Mouse (Mus musculus) forebrain, embryonic 14.5 days (tissue): ENCODE measurements around the gene Atad5. TPM values are rescaled to one million over a fixed set of nuclear protein-coding genes. Genes with fewer than 3 reads are reported as not detected.
A peak's percentile ranks its signal among the peaks of the same experiment; 100 is the strongest.
"Not testable (repeated sequence)": the region's sequence is repeated elsewhere in the genome, so short reads cannot be mapped to it uniquely, and the experiment has no call there.

ENCODE experiments used
- ATAC-seq: fragments of 200-750 bp; cut with Nextera tagmentation; 2 replicates; pipeline ENCODE4 v1.8.0; 2017; ENCODE audit warnings: mild to moderate bottlenecking, moderate library complexity
- DNase-seq: peaks from one replicate; pipeline ENCODE4 v3.0.0-alpha.2; 2015; ENCODE audit warnings: low spot score
- H3K27ac ChIP-seq: fragments of 300-500 bp; sonication (generic); 2 replicates; pipeline ENCODE4 v1.5.1; 2014; ENCODE audit warnings: low read depth, mild to moderate bottlenecking, control low read depth, low read length, moderate library complexity
- H3K27me3 ChIP-seq: fragments of 300-500 bp; sonication (generic); replicated peaks from 2 replicates; pipeline ENCODE4 v1.6.1; 2014; ENCODE audit warnings: low read length, control low read depth, mixed read lengths; ENCODE audit not compliant: control insufficient read depth, insufficient read depth
- H3K36me3 ChIP-seq: fragments of 300-500 bp; sonication (generic); 2 replicates; pipeline ENCODE4 v1.6.1; 2014; ENCODE audit warnings: low read length, control low read depth; ENCODE audit not compliant: control insufficient read depth, insufficient read depth
- H3K4me1 ChIP-seq: fragments of 300-500 bp; sonication (generic); 2 replicates; pipeline ENCODE4 v1.6.1; 2014; ENCODE audit warnings: antibody characterized with exemption, low read length, control low read depth; ENCODE audit not compliant: control insufficient read depth, insufficient read depth
- H3K4me2 ChIP-seq: fragments of 300-500 bp; sonication (generic); 2 replicates; pipeline ENCODE4 v1.6.1; 2014; ENCODE audit warnings: mild to moderate bottlenecking, control low read depth, low read length
- H3K4me3 ChIP-seq: fragments of 300-500 bp; sonication (generic); 2 replicates; pipeline ENCODE4 v1.5.1; 2014; ENCODE audit warnings: low read depth, low read length, control low read depth
- H3K9ac ChIP-seq: fragments of 300-500 bp; sonication (generic); 2 replicates; pipeline ENCODE4 v1.6.1; 2014; ENCODE audit warnings: mild to moderate bottlenecking, low read length, control low read depth, moderate library complexity
- H3K9me3 ChIP-seq: fragments of 300-500 bp; sonication (generic); replicated peaks from 2 replicates; pipeline ENCODE4 v1.6.1; 2016; ENCODE audit warnings: low read length, control low read depth, mixed read lengths; ENCODE audit not compliant: control insufficient read depth
- WGBS: fragments of 180-500 bp; shearing (Covaris S2); extraction: QIAGEN DNeasy Blood & Tissue Kit; methylation state at CpG from one replicate; pipeline ENCODE4 v1.1.7; 2014; 5-methylcytosine and 5-hydroxymethylcytosine counted together
- polyA plus RNA-seq: library from polyadenylated mRNA; unstranded; fragments of >200 nt; fragmentation: Nextera tagmentation; extraction: Ambion mirVana; gene quantifications from 2 replicates; pipeline ENCODE4 v1.2.1, GENCODE M21; 2014

Atad5 gene
- polyA plus RNA-seq, 1 experiment from 2014 or later, result 9.0 TPM

DNA sequence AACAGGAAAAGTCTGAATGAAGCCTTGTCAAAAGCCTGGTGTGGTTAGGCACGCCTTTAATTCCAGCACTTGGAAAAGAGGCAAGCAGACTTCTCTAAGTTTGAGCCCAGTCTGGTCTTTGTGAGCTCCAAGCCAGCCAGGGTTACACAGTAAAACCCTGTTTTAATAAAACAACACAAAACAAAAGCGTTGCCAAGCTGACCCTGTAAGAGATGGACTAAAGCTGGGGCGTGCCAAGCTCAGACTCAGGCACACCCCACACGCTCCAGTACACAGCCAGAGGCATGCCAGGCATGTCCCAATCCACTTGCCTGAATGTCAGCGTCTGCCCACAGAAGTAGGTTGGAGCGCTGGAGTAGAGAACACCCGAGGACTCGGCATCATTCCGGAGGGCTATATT lies 33.1 kb upstream of the Atad5 start:
- Histone ChIP-seq H3K4me3 (no peak overlapping the region), H3K27me3 (no peaks in the 10 kb centered on the region), H3K4me1 (no peaks in the 10 kb centered on the region), H3K4me2 (no peak overlapping the region), H3K36me3 (peaks cover 52% of the 10 kb centered on the region), H3K9me3 (no peaks in the 10 kb centered on the region), H3K27ac (no peak overlapping the region), H3K9ac (no peak overlapping the region)
- DNase-seq, result no peak
- 88% methylated on average over 9 of the region's 9 CpGs for WGBS
- ATAC-seq, result no peak

DNA sequence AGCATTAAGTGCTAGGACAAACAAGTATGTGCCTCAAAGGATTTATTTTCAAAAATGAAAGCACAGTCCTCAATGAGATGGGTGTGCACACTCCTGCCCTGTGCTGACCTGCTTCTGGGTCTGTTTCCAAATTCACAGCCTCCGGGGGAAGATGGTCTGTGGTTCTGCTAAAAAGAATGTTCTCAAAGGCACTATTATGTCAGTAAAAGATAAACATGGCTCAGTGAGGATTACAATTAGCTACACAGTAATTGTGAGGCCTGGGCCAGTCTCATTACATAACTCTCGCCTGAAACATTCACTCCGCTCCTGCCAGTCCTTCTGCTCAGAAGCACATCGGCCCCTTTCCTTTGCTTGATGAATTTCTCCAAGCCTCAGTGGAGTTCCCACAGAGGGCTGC lies 27.0 kb upstream of the Atad5 start:
- H3K9ac ChIP-seq, result no peak overlapping the region
- no peak overlapping the region for H3K4me2 ChIP-seq
- H3K4me1 ChIP-seq, result no peaks in the 10 kb centered on the region
- H3K27me3 ChIP-seq, result no peaks in the 10 kb centered on the region
- ATAC-seq (no peak), DNase-seq (peak; percentile 24)
- H3K4me3 ChIP-seq, result no peak overlapping the region
- peaks cover 36% of the 10 kb centered on the region for H3K36me3 ChIP-seq
- WGBS, result 17% methylated on average over 4 of the region's 4 CpGs
- no peaks in the 10 kb centered on the region for H3K9me3 ChIP-seq
- H3K27ac ChIP-seq, result no peak overlapping the region

- H3K27ac ChIP-seq, H3K36me3 ChIP-seq, H3K4me1 ChIP-seq, H3K9me3 ChIP-seq, ATAC-seq, DNase-seq, H3K9ac ChIP-seq, H3K27me3 ChIP-seq, H3K4me3 ChIP-seq, H3K4me2 ChIP-seq: not testable (repeated sequence)
- WGBS, result 85% methylated on average over 4 of the region's 4 CpGs
Measured at GRCm38 (mm10) chr11:80066373-80066772, 22.8 kb upstream of the Atad5 start.

GRCm38 (mm10) chr11:80067558-80067957 lies 21.6 kb upstream of the Atad5 start:
- 94% methylated on average over 5 of the region's 5 CpGs for WGBS

GRCm38 (mm10) chr11:80069815-80070214 lies 19.4 kb upstream of the Atad5 start:
- Histone ChIP-seq H3K4me2 (no peak overlapping the region), H3K9me3 (no peaks in the 10 kb centered on the region), H3K27me3 (no peaks in the 10 kb centered on the region), H3K4me3 (no peak overlapping the region), H3K9ac (no peak overlapping the region), H3K36me3 (no peaks in the 10 kb centered on the region), H3K4me1 (no peaks in the 10 kb centered on the region), H3K27ac (no peak overlapping the region)
- ATAC-seq (no peak), DNase-seq (peak; percentile 29)
- 59% methylated on average over 3 of the region's 3 CpGs for WGBS

More at GRCm38 (mm10) chr11:80067558-80067957, 21.6 kb upstream of the Atad5 start:
- Histone ChIP-seq H3K9me3 (no peaks in the 10 kb centered on the region), H3K9ac (no peak overlapping the region), H3K27me3 (no peaks in the 10 kb centered on the region), H3K4me1 (no peaks in the 10 kb centered on the region), H3K4me3 (no peak overlapping the region), H3K4me2 (no peak overlapping the region), H3K36me3 (peaks cover 4% of the 10 kb centered on the region; the same call in 1 of the 2 replicates), H3K27ac (no peak overlapping the region)
- no peak for DNase-seq
- no peak for ATAC-seq

DNA sequence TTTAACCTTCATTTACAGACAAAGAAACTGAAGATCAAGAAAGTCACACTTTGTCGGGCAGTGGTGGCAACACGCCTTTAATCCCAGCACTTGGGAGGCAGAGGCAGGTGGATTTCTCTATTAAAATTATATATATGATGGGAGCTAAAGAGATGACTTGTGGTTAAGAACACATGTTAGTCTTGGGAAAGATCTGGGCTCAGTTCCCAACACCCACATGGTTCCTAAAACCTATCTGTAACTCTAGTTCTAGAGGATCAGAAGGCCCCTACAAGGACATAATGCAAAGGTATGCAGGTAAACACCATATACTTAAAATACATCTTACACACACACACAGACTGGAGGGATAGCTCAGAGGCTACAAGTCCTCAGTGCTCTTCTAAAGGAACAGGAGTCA lies 18.2 kb upstream of the Atad5 start:
- Histone ChIP-seq H3K9ac (no peak overlapping the region), H3K4me3 (no peak overlapping the region), H3K27ac (no peak overlapping the region), H3K27me3 (no peaks in the 10 kb centered on the region), H3K4me1 (no peaks in the 10 kb centered on the region), H3K9me3 (no peaks in the 10 kb centered on the region), H3K4me2 (no peak overlapping the region), H3K36me3 (no peaks in the 10 kb centered on the region)
- DNase-seq (no peak), ATAC-seq (no peak)
- WGBS, result 100% methylated on average over 2 of the region's 2 CpGs

DNA sequence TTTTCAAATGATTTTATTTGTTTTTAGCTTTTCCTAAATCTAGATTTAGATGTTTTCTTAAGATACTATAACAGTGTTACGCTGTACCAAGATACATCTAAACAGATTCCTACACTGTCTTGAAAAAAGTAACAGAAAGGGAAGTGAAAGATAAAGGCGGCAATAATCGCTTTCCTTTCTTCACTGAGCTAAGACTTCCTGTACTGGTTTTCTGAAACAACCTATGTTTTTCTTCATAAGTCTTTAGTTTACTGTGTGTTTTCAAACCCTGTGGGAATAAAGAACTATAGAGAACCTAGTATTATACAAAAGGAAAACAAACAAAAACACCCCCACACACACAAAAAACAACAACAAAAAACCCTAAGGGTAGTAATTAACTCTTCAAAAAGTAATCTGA lies 16.8 kb upstream of the Atad5 start:
- no peak for DNase-seq
- Histone ChIP-seq H3K4me3 (no peak overlapping the region), H3K9ac (no peak overlapping the region), H3K9me3 (no peaks in the 10 kb centered on the region), H3K4me2 (no peak overlapping the region), H3K27me3 (no peaks in the 10 kb centered on the region), H3K36me3 (no peaks in the 10 kb centered on the region), H3K4me1 (no peaks in the 10 kb centered on the region), H3K27ac (no peak overlapping the region)
- WGBS, result 97% methylated on average over 3 of the region's 3 CpGs
- no peak for ATAC-seq

GRCm38 (mm10) chr11:80075608-80076277 lies 13.5 kb upstream of the Atad5 start:
- Histone ChIP-seq H3K27ac (no peak overlapping the region), H3K9ac (no peak overlapping the region)
- ATAC-seq, result no peak

DNA sequence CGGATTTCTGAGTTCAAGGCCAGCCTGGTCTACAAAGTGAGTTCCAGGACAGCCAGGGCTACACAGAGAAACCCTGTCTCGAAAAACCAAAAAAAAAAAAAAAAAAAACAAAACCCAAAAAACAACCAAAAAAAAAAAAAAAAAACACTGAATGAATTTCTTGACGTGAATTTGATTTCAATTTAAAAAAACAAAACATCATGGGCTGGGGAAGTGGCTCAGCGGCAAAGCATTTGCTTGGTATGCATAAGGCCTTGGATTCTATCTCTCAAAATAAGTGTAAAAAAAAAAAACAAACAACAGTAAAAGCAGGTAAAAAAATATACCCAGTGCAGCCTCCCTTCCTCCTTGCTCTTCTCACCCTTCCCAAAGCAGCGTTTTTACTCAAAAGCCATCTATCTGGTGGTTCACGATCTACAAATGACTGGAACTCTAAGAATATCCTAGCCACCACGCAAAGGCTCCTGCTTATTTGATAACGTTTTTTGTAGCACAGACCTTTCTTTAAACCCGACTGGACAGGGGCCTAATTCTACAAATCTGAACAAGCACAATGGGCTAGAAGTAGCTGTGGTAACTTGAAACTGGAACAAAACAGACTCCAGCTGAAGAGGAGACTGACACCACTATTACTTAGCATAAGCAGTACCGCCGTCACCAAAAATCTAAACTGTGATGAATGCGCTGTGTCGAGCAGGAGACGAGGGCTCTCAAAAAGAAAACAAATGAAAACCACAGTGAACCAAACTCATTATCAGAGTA lies 11.2 kb upstream of the Atad5 start:
- no peaks in the 10 kb centered on the region for H3K36me3 ChIP-seq
- DNase-seq (no peak), ATAC-seq (no peak)
- H3K27me3 ChIP-seq, result no peaks in the 10 kb centered on the region
- 59% methylated on average over 13 of the region's 14 CpGs for WGBS
- no peak overlapping the region for H3K27ac ChIP-seq
- no peak overlapping the region for H3K9ac ChIP-seq
- no peak overlapping the region for H3K4me3 ChIP-seq
- no peaks in the 10 kb centered on the region for H3K9me3 ChIP-seq
- H3K4me2 ChIP-seq, result no peak overlapping the region
- peaks cover 6% of the 10 kb centered on the region for H3K4me1 ChIP-seq

More at GRCm38 (mm10) chr11:80075608-80076277, 13.5 kb upstream of the Atad5 start:
- Histone ChIP-seq H3K4me3 (no peak overlapping the region), H3K4me1 (peaks cover 6% of the 10 kb centered on the region), H3K9me3 (no peaks in the 10 kb centered on the region), H3K36me3 (no peaks in the 10 kb centered on the region), H3K27me3 (no peaks in the 10 kb centered on the region), H3K4me2 (no peak overlapping the region)
- no peak for DNase-seq
- 95% methylated on average over 5 of the region's 5 CpGs for WGBS
